ENCODE assay signal across 19 mouse cellular contexts in the genomic region with DNA sequence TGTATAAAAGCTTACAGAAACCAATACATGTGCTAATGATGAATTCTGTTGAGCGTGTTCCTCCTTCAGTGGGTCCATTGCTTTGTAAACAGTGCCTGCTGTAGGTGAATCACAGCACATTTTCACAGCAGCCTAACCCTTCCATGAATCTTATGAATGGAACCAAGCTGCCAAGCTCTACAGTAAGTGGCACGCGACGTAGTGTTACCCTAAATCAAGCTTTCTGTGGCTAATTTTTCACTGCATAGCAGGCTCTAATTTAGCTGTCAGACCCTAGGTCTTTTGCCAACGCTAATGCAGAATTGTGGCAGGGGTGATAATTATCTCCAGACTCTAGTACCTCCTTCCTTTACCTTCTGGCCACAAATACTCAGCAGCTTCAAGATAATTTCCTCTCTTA.
"Had no signal": no experiment of that assay in that cellular context is flagged by ENCODE, and none has a peak within 500 bp of the region (broad histone marks: within the 10 kb centered on the region; RNA-seq: fewer than 3 reads in every experiment).

No protein-coding gene starts in this region.

- DNase-seq: lung, adult 2 months; lung, postnatal 10 days; lung, postnatal 4 days; midbrain, embryonic 14.5 days; retina, postnatal 1 day; right cerebral cortex, adult 18-20 months; right cerebral cortex, postnatal 25 days; right cerebral cortex, postnatal 4 days; spleen, adult 18-20 months; thymus, adult 18-20 months; thymus, postnatal 14 days; thymus, postnatal 36 days had no signal

- H3K27me3 ChIP-seq: lung, embryonic 15.5 days; midbrain, embryonic 12.5 days; neural tube, embryonic 13.5 days; neural tube, embryonic 15.5 days had no signal

- H3K36me3 ChIP-seq: lung, embryonic 15.5 days; midbrain, embryonic 10.5 days; midbrain, embryonic 12.5 days; neural tube, embryonic 13.5 days; neural tube, embryonic 15.5 days had no signal

- H3K4me1 ChIP-seq: lung, embryonic 15.5 days; midbrain, embryonic 10.5 days; midbrain, embryonic 12.5 days; neural tube, embryonic 13.5 days; neural tube, embryonic 15.5 days had no signal

- H3K27ac ChIP-seq: lung, embryonic 15.5 days; midbrain, embryonic 10.5 days; midbrain, embryonic 12.5 days; neural tube, embryonic 13.5 days; neural tube, embryonic 15.5 days had no signal

- ATAC-seq: midbrain, embryonic 16.5 days had no signal

- H3K9me3 ChIP-seq: lung, embryonic 15.5 days; midbrain, embryonic 10.5 days; midbrain, embryonic 12.5 days; neural tube, embryonic 13.5 days; neural tube, embryonic 15.5 days had no signal

- H3K4me3 ChIP-seq: lung, embryonic 15.5 days; midbrain, embryonic 10.5 days; midbrain, embryonic 12.5 days; myocyte; neural tube, embryonic 13.5 days; neural tube, embryonic 15.5 days had no signal

- H3K9ac ChIP-seq: lung, embryonic 15.5 days; midbrain, embryonic 12.5 days; neural tube, embryonic 13.5 days; neural tube, embryonic 15.5 days had no signal

- H3K4me2 ChIP-seq: lung, embryonic 15.5 days; midbrain, embryonic 12.5 days; neural tube, embryonic 13.5 days; neural tube, embryonic 15.5 days had no signal
